In the genomic region with DNA sequence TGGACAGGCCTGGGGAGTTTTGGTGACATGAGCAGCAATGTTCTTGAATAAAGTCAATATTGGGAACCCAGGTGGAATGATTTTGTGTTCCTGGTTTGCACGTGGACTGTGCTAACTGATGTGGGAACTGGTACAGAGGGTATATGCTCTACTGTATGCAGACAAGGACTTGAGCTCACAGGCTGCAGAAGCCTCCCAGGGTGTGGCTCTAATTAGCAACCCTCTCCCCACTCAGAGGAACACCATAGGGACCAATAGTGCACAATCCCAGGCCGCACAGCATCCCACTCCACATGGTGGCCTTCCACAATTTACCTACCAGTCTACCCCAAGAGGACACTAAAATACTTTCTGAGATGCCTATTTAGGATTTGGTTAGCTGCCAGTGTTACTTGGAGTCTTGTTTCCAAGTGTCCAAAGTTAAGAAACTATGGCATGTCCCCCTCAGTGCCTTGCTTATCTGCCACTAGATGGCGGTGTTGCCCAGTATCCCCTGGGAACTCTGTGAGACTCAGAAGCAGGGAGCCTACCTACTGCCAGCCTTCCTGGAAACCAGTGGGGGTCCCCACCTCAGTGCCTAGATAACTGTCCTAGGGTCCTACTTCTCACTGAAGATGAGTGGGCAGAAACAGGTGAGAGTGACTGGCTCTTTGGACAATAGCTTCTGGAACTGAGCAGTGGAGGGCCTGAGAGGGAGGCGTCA, we compare ENCODE assay signal across 8 mouse cellular contexts.
DNase-seq lines count a peak whose midpoint lies in the region; ATAC-seq and TF ChIP-seq lines count a peak whose summit lies in the region.

No protein-coding gene starts in this region.

- no peak overlapping the region for H3K4me3 ChIP-seq in forebrain, embryonic 14.5 days (ENCODE audit: low read depth, low read length)
- no peak overlapping the region for H3K4me3 ChIP-seq in layer of hippocampus, adult 2 months

- TF ChIP-seq CTCF in layer of hippocampus, adult 2 months (conservative IDR thresholded peaks at IDR 0.05) = peak; percentile 97

- ATAC-seq in cerebellum, adult (ENCODE audit: insufficient number of reproducible peaks, low FRiP score, low TSS enrichment) = peak; percentile 54
- peak; percentile 74; the same call in 1 of the 2 replicates for ATAC-seq in forebrain, embryonic 14.5 days

- H3K4me1 ChIP-seq in forebrain, embryonic 14.5 days (ENCODE audit: control insufficient read depth, insufficient read depth, low read length) = no peaks in the 10 kb centered on the region

- H3K4me2 ChIP-seq in forebrain, embryonic 14.5 days (ENCODE audit: low read length) = no peak overlapping the region

- no peaks in the 10 kb centered on the region for H3K9me3 ChIP-seq in forebrain, embryonic 14.5 days (replicated peaks; ENCODE audit: control insufficient read depth, low read length)

- peak; percentile 11 for DNase-seq in MEL-GATA-1-ER (ENCODE audit: extremely low read depth, low read depth)
- DNase-seq in forebrain, embryonic 14.5 days (ENCODE audit: low spot score) = peak; percentile 85
- DNase-seq in heart, postnatal 4 days = peak; percentile 82
- peak; percentile 69 to 78 for DNase-seq in layer of hippocampus, adult 2 months (ENCODE audit: low spot score in 2 of 2)
- DNase-seq in lung, postnatal 14 days = peak; percentile 86
- peak; percentile 74 for DNase-seq in right cerebral cortex, adult 18-20 months
- DNase-seq in urinary bladder, adult 18-20 months (ENCODE audit: low spot score in 2 of 2) = peak; percentile 45 to 67

- no peaks in the 10 kb centered on the region for H3K36me3 ChIP-seq in forebrain, embryonic 14.5 days (ENCODE audit: control insufficient read depth, insufficient read depth, low read length)

- no peak overlapping the region for H3K9ac ChIP-seq in forebrain, embryonic 14.5 days (ENCODE audit: low read length)

- WGBS in forebrain, embryonic 14.5 days = 63% methylated on average over 4 of the region's 4 CpGs

- H3K27me3 ChIP-seq in forebrain, embryonic 14.5 days (replicated peaks; ENCODE audit: control insufficient read depth, insufficient read depth, low read length) = no peaks in the 10 kb centered on the region

- no peak overlapping the region for H3K27ac ChIP-seq in forebrain, embryonic 14.5 days (ENCODE audit: low read depth, low read length)
- H3K27ac ChIP-seq in layer of hippocampus, adult 2 months = no peak overlapping the region; the same call in 1 of the 2 replicates

Comparison
In these comparisons a context has a peak if more than half of its experiments do, and no peak if none do; other contexts are left out.
1. DNase-seq: peak in every context shown above with its lines; median percentile 86 in lung, postnatal 14 days; 85 in forebrain, embryonic 14.5 days; 82 in heart, postnatal 4 days; 74 in right cerebral cortex, adult 18-20 months; 74 in layer of hippocampus, adult 2 months; 56 in urinary bladder, adult 18-20 months; 11 in MEL-GATA-1-ER.